Mouse (Mus musculus) embryonic facial prominence, embryonic 14.5 days (tissue): ENCODE data around the gene Itk. TPM values are rescaled to one million over a fixed set of nuclear protein-coding genes. Genes with fewer than 3 reads are reported as not detected.

ENCODE experiments used
- ATAC-seq: fragments of 200-750 bp; cut with Nextera tagmentation; 2 replicates; pipeline ENCODE4 v1.8.0; 2017; ENCODE audit warnings: low read depth, moderate number of reproducible peaks, moderate TSS enrichment
- DNase-seq: peaks from one replicate; pipeline ENCODE4 v3.0.0-alpha.2; 2015; ENCODE audit warnings: low spot score
- H3K27ac ChIP-seq: fragments of 300-500 bp; sonication (generic); replicated peaks from 2 replicates; pipeline ENCODE4 v1.5.1; 2014; ENCODE audit warnings: low read depth, mild to moderate bottlenecking, low read length, moderate library complexity
- H3K27me3 ChIP-seq: fragments of 300-500 bp; sonication (generic); replicated peaks from 2 replicates; pipeline ENCODE4 v1.6.1; 2014; ENCODE audit warnings: low read length; ENCODE audit not compliant: control insufficient read depth, insufficient read depth
- H3K36me3 ChIP-seq: fragments of 300-500 bp; sonication (generic); 2 replicates; pipeline ENCODE4 v1.6.1; 2014; ENCODE audit warnings: low read length, mixed read lengths; ENCODE audit not compliant: control insufficient read depth, insufficient read depth
- H3K4me1 ChIP-seq: fragments of 300-500 bp; sonication (generic); 2 replicates; pipeline ENCODE4 v1.6.1; 2014; ENCODE audit warnings: antibody characterized with exemption, low read length; ENCODE audit not compliant: control insufficient read depth, insufficient read depth
- H3K4me2 ChIP-seq: fragments of 300-500 bp; sonication (generic); 2 replicates; pipeline ENCODE4 v1.6.1; 2014; ENCODE audit warnings: low read depth, mild to moderate bottlenecking, low read length, moderate library complexity, mixed read lengths
- H3K4me3 ChIP-seq: fragments of 300-500 bp; sonication (generic); 2 replicates; pipeline ENCODE4 v1.5.1; 2014; ENCODE audit warnings: low read depth, mild to moderate bottlenecking, low read length
- H3K9ac ChIP-seq: fragments of 300-500 bp; sonication (generic); 2 replicates; pipeline ENCODE4 v1.6.1; 2014; ENCODE audit warnings: low read depth, mild to moderate bottlenecking, low read length, moderate library complexity, mixed read lengths
- H3K9me3 ChIP-seq: fragments of 300-500 bp; sonication (generic); 2 replicates; pipeline ENCODE4 v1.6.1; 2016; ENCODE audit warnings: low read length; ENCODE audit not compliant: control insufficient read depth
- WGBS: fragments of 180-500 bp; shearing (Covaris S2); extraction: QIAGEN DNeasy Blood & Tissue Kit; methylation state at CpG from one replicate; pipeline ENCODE4 v1.1.7; 2014; 5-methylcytosine and 5-hydroxymethylcytosine counted together
- polyA plus RNA-seq: library from polyadenylated mRNA; unstranded; fragments of >200 nt; fragmentation: Nextera tagmentation; extraction: Ambion mirVana; gene quantifications from 2 replicates; pipeline ENCODE4 v1.2.1, GENCODE M21; 2014

The Itk gene
- polyA plus RNA-seq, 1 experiment from 2014 or later, result 0.26 TPM

DNA sequence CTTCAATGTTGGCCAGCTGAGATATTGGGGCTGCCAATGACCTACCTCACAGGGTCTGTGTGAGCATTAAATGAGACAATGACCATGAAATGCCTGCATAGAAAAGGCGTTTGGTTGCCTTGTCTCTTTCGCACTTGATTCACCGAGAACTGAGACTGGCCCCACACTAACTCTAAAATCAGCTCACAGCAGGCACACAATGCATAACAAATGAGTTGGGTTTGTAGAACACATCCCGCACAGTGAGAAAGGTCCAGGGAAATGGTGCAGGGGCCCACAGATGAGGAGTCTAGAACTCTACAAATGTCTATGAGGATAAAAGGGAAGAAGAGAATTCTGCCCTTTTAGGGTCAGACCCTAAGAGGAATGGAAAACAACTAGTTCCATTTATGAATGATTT is 100.3 kb downstream of the Itk start:
- Histone ChIP-seq H3K27me3 (no peaks in the 10 kb centered on the region), H3K9me3 (no peaks in the 10 kb centered on the region), H3K9ac (no peak overlapping the region), H3K4me3 (no peak overlapping the region), H3K4me2 (no peak overlapping the region), H3K4me1 (0 out of 2 replicates have a peak, but pooled peaks cover 6% of the 10 kb centered on the region), H3K27ac (no peak overlapping the region), H3K36me3 (no peaks in the 10 kb centered on the region)
- 89% methylated on average over 4 of the region's 4 CpGs for WGBS
- no peak for ATAC-seq
- no peak for DNase-seq

DNA sequence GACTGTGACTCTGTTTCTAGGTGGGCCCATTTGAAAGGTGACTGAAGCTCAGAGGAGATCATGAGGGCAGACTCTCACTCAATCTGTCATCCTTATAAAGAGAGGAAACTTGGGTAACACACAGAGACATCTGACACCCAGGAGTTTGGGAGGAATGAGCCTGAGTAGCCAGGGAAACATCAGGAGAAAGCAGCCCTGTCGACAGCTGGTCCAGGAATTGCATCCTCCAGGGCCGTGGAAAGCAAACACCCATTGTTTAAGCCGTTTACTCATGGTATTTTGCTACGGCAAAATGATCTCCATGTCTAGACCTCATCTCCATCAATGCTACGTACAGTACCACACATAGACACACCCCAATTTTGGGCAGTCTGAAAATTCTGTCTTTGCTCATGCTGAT is 101.2 kb downstream of the Itk start:
- WGBS, result 45% methylated on average over 5 of the region's 5 CpGs
- Histone ChIP-seq H3K27ac (no peak overlapping the region), H3K4me2 (no peak overlapping the region), H3K4me1 (0 out of 2 replicates have a peak, but pooled peaks cover 6% of the 10 kb centered on the region), H3K9ac (no peak overlapping the region), H3K4me3 (no peak overlapping the region), H3K27me3 (no peaks in the 10 kb centered on the region), H3K9me3 (no peaks in the 10 kb centered on the region), H3K36me3 (no peaks in the 10 kb centered on the region)
- ATAC-seq (peak; percentile 45), DNase-seq (no peak)

DNA sequence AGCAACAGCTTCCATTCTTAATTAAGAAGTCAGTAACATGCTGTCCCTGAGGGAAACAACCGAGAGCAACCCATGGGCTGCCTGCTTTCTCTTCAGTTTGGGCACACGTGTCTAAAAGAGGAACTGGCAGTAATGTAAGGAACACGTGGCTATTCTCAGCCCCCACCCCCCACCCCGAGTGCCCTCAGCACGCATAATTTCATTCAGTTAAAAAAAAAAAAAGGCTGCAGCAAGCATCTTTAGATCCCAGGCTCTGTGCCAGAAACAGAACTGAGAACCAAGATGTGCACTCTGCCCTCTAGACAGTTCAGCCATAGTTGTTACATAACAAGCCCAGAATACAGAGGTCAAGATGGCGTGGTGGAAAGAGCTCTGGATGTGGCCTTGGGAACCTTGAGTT is 102.5 kb downstream of the Itk start:
- H3K36me3 ChIP-seq, result no peaks in the 10 kb centered on the region
- no peaks in the 10 kb centered on the region for H3K9me3 ChIP-seq
- H3K4me2 ChIP-seq, result no peak overlapping the region
- H3K4me1 ChIP-seq, result 0 out of 2 replicates have a peak, but pooled peaks cover 6% of the 10 kb centered on the region
- no peak for ATAC-seq
- H3K27ac ChIP-seq, result no peak overlapping the region
- WGBS, result 31% methylated on average over 6 of the region's 6 CpGs
- no peak overlapping the region for H3K4me3 ChIP-seq
- H3K9ac ChIP-seq, result no peak overlapping the region
- DNase-seq, result peak; percentile 38
- no peaks in the 10 kb centered on the region for H3K27me3 ChIP-seq

DNA sequence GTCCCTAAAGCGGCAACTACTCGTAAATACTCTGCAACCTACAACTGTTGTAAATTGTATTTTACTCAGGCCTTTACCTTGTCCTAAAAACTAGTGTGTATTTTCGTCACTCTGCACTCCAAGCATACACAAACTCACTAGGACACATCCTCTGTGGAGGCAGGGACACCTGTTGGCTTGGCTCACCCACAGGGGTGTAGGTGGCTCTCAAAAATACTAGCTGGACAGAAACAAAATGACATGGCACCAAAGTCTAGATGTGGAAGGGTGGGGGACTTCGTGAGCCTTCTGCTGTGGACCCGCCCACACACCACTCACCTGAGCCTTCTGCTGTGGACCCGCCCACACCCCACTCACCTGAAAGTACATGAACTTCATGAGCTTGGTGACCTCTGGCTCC is 105.5 kb downstream of the Itk start:
- Histone ChIP-seq H3K4me3 (no peak overlapping the region), H3K4me1 (no peaks in the 10 kb centered on the region), H3K27me3 (no peaks in the 10 kb centered on the region), H3K4me2 (no peak overlapping the region), H3K36me3 (no peaks in the 10 kb centered on the region), H3K9me3 (no peaks in the 10 kb centered on the region), H3K9ac (no peak overlapping the region), H3K27ac (no peak overlapping the region)
- DNase-seq, result no peak
- no peak for ATAC-seq
- whole genome bisulfite sequencing, result 94% methylated on average over 6 of the region's 6 CpGs

DNA sequence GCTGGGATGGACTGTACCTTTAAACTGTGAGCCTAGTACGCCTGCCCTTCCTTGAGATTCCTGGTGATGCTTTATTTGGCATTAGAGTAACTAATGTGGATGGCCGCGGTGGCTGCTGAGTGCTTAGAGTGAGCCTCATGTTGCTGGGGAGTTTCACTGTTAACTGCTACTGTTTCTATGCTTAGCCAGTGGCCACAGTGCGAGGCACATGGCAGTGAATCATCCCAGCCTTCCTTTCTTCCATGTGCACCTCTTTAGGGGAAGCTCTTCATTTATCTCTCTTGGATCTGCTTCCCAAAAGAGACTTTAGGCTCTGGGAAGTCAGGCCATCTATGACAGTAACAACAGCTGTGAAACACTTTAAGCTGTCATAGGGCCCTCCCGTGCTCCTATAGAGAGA is 106.7 kb downstream of the Itk start:
- H3K27me3 ChIP-seq, result no peaks in the 10 kb centered on the region
- H3K9ac ChIP-seq, result no peak overlapping the region
- no peaks in the 10 kb centered on the region for H3K9me3 ChIP-seq
- H3K4me3 ChIP-seq, result no peak overlapping the region
- H3K36me3 ChIP-seq, result no peaks in the 10 kb centered on the region
- ATAC-seq, result no peak
- no peaks in the 10 kb centered on the region for H3K4me1 ChIP-seq
- no peak for DNase-seq
- 91% methylated on average over 5 of the region's 5 CpGs for WGBS
- no peak overlapping the region for H3K27ac ChIP-seq
- H3K4me2 ChIP-seq, result no peak overlapping the region

DNA sequence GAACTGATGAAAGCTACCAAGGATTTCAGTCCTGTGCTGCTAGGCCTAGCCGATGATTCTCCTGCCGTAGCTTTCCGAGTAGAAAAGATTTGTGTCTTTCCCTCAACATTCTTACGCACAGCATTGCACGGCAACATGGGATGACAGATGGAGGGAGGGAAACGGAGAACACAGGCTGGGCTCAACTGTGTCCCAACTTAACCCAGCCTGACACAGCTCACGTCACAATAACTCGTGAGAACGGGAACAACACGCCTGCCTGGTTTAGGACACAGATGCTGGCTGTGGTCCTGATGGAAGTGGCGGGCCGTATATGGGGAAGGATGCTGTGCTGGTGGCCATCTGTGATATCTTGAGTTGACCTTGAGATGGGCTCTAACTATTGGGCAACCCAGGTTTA is 110.6 kb downstream of the Itk start:
- H3K36me3 ChIP-seq, result no peaks in the 10 kb centered on the region
- H3K4me2 ChIP-seq, result no peak overlapping the region
- ATAC-seq (no peak), DNase-seq (no peak)
- no peak overlapping the region for H3K9ac ChIP-seq
- 92% methylated on average over 12 of the region's 12 CpGs for WGBS
- no peak overlapping the region for H3K27ac ChIP-seq
- no peaks in the 10 kb centered on the region for H3K4me1 ChIP-seq
- H3K4me3 ChIP-seq, result no peak overlapping the region
- H3K9me3 ChIP-seq, result no peaks in the 10 kb centered on the region
- no peaks in the 10 kb centered on the region for H3K27me3 ChIP-seq

DNA sequence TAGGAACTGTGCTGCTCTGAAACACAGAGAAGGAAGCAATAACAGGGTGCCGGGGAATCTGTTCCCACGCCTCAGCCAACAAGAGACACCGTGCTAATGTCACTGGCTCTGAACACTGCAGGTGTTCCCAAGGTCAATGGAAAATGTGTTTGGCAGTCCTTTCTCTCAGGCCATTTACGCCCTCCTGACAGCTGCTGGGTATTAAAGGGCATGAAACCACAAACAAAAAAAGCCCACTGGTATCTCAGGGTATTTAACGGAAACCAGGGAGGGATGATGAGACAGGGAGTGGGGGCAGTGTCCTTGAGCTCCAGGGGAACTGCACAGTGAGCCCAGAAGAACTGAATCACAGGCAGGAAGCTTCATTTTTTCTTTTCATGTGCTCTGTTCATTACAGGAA is 111.2 kb downstream of the Itk start:
- DNase-seq (no peak), ATAC-seq (no peak)
- no peaks in the 10 kb centered on the region for H3K36me3 ChIP-seq
- WGBS, result 69% methylated on average over 5 of the region's 5 CpGs
- no peaks in the 10 kb centered on the region for H3K27me3 ChIP-seq
- H3K4me2 ChIP-seq, result no peak overlapping the region
- H3K4me1 ChIP-seq, result no peaks in the 10 kb centered on the region
- no peak overlapping the region for H3K4me3 ChIP-seq
- H3K9me3 ChIP-seq, result no peaks in the 10 kb centered on the region
- no peak overlapping the region for H3K9ac ChIP-seq
- H3K27ac ChIP-seq, result no peak overlapping the region

DNA sequence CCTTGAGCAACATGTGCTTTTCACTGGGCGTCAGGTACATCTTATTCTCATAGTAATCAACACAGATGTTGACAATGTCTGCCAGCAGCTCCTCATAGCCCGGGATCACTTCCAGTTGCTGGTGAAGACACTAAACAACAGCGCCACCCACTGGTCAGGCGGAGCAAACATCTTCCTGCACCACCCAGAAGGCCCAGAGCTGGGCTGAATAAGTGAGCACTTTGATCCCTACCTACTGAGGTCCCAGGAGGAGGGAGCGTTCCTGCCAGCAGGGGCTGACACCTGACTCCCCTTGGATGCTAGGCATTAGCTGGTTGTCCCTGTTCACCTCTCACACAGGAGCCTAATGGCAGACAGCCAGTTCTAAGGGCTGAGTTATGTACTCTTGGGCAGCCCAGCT is 112.5 kb downstream of the Itk start:
- DNase-seq (peak; percentile 8), ATAC-seq (peak; percentile 50; the same call in 1 of the 2 replicates)
- Histone ChIP-seq H3K27ac (no peak overlapping the region), H3K36me3 (no peaks in the 10 kb centered on the region), H3K9ac (no peak overlapping the region), H3K9me3 (no peaks in the 10 kb centered on the region), H3K27me3 (no peaks in the 10 kb centered on the region), H3K4me1 (no peaks in the 10 kb centered on the region), H3K4me2 (no peak overlapping the region), H3K4me3 (no peak overlapping the region)
- 44% methylated on average over 5 of the region's 5 CpGs for WGBS

DNA sequence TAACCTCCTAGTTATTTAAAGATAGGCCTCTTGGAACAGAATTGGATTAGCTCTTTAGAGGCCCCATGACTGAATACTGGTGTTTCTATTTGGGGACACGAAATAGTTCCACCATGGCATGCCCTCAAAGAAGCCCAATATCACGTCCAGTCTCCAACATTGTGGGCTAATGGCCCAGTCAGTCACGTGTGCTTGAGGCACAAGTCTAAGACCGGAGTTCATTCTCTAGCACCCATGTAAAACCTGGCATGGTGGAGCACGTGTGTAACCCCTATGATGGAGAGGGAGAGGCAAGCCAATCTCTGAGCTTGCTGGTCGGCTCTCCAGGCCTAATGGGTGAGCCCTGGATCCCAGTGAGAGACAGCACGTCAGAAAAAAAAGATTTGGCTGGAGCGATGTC is 113.1 kb downstream of the Itk start:
- ATAC-seq (no peak), DNase-seq (no peak)
- H3K36me3 ChIP-seq, result no peaks in the 10 kb centered on the region
- H3K4me3 ChIP-seq, result no peak overlapping the region
- no peak overlapping the region for H3K4me2 ChIP-seq
- no peak overlapping the region for H3K9ac ChIP-seq
- no peaks in the 10 kb centered on the region for H3K4me1 ChIP-seq
- no peak overlapping the region for H3K27ac ChIP-seq
- no peaks in the 10 kb centered on the region for H3K27me3 ChIP-seq
- no peaks in the 10 kb centered on the region for H3K9me3 ChIP-seq
- WGBS, result 87% methylated on average over 8 of the region's 8 CpGs
